Mouse (Mus musculus): ENCODE data around the gene Pnrc1.

Pnrc1 gene

GRCm38 (mm10) chr4:33270386-33271314 lies 19.3 kb downstream of the Pnrc1 start:
- DNase-seq (ENCODE audit: low read depth, low spot score): no peak

GRCm38 (mm10) chr4:33264979-33265726 lies 24.8 kb downstream of the Pnrc1 start:
- DNase-seq (ENCODE audit: low read depth, low spot score): no peak

DNA sequence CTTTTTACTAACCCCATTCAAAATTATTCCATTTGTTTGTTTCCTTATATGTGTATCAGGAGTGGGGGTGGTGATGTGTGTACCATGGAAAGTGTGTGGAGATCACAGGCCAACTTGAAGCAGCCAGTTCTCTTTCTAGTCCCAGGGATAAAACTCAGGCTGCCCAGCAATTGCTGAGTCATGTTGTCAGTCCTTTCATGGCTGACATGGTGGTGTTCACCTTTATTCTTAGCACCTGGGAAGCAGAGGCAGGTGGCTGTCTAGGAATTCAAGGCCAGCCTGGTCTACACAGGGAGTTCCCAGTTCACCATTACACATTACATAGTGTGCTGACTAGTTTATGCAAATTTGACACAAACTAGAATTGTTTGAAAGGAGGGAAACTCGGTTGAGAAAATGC lies 27.1 kb downstream of the Pnrc1 start:
- no peak for DNase-seq (ENCODE audit: low read depth, low spot score)

DNA sequence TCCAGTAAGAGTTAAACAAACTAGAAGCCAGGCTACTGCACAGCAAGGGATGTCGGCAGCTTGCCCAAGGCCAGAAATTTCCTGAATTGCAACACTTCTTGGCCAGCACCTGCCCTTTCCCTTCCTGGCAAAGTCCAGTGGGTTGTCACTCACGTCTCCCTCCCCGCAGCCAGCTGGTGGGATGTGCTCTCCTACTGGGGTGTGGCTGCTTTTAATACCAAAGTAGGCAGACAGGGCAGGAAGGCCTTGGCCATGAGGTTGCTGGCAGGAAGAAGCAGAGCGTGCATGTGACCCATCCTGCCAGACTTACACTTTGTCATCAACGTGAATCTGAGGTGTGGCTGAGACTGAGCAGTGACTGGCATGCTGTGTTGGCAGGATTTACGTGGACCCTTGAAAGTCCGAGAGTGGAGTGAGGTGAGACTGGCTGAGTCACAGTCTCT lies 28.6 kb downstream of the Pnrc1 start:
- peak; percentile 88 for DNase-seq (ENCODE audit: low read depth, low spot score)

DNA sequence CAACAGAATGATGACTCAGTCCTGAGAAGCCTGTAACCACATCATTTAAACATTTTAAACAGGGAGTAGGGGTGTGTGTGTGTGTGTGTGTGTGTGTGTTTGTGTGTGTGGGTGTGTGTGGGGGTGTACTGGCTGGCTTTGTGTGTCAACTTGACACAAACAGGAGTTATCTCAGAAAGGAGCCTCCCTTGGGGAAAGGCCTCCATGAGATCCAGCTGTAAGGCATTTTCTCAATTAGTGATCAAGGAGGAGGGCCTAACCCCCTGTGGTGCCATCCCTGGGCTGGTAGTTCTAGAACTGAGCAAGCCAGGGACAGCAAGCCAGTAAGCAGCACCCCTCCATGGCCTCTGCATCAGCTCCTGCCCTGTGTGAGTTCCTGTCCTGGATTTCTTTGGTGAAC lies 29.7 kb downstream of the Pnrc1 start:
- DNase-seq (ENCODE audit: low read depth, low spot score): no peak

- DNase-seq (ENCODE audit: low read depth, low spot score): no peak
These were observed 32.5 kb downstream of the Pnrc1 start for GRCm38 (mm10) chr4:33257263-33257964.

DNA sequence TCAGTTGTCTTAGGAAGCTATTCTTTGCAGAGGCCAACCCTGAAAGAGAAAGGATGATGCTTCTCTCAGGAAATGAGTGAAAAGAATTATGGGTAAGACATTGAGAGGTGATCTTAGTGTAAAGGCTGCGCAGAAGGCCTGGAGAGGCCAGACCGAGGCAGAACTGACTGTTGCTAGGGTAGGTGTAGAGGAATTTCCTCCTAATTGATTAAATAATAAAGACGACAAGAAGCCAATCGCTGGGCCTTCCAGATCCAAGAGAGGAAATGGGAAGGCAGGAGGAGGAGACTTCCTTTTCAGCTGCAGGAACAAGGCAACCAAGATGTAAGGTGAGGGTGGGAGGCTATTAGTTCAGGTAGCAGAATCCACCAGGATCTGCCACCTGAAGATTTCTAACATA lies 35.3 kb downstream of the Pnrc1 start:
- no peak for DNase-seq (ENCODE audit: low read depth, low spot score)

DNA sequence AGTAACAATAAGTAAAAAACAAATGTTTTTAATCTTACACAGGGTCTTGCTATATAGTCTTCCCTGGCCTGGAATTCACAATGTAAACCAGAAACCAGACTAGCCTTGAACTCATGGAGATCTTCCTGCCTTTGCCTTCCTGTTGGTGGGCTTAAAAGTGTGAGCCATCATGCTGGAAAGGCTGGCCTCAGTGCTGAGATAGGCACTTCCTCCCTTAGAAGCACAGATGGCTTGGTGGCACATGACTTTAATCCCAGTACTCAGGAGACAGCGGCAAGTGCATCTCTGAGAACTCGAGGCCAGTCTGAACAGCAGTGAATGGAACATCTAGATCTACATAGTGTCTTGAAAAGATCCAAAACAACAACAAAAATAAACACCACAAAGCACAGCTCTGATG lies 39.1 kb downstream of the Pnrc1 start:
- no peak for DNase-seq (ENCODE audit: low read depth, low spot score)

GRCm38 (mm10) chr4:33249716-33250230 lies 40.2 kb downstream of the Pnrc1 start:
- DNase-seq (ENCODE audit: low read depth, low spot score): no peak

- no peak for DNase-seq (ENCODE audit: low read depth, low spot score)
These were observed 41.0 kb downstream of the Pnrc1 start for GRCm38 (mm10) chr4:33248915-33249314.

- DNase-seq (ENCODE audit: low read depth, low spot score): peak; percentile 99
These were observed 41.7 kb downstream of the Pnrc1 start for GRCm38 (mm10) chr4:33248062-33248889.

DNA sequence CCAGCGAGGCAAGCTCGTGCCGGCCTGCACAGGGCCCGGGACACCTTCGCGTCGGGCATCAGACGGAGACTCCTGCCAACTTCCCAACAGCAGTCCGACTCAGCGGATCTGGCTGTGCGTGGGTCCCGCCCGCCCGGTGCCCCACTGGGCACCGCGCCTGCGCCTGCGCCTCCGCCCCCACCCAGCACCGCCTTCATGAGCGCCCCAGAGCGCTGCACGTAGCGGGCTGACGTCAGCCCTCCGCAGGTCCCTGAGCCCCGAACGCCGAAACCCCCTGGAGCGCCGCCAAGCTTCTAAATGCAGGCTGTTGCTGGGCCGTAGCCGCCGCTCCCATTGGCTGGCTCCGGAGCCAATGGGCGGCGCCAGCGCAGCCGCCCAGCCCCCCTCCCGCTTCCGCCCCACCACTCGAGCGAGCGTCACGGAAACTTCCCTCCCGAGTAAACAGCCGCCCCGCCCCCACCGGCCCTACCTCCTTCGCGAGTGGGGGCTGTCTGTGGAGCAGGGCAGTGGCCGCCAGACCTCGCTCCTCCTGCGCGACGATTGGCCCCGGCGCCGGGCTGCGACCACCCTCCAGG lies 42.4 kb downstream of the Pnrc1 start:
- peak; percentile 100 for DNase-seq (ENCODE audit: low read depth, low spot score)

DNA sequence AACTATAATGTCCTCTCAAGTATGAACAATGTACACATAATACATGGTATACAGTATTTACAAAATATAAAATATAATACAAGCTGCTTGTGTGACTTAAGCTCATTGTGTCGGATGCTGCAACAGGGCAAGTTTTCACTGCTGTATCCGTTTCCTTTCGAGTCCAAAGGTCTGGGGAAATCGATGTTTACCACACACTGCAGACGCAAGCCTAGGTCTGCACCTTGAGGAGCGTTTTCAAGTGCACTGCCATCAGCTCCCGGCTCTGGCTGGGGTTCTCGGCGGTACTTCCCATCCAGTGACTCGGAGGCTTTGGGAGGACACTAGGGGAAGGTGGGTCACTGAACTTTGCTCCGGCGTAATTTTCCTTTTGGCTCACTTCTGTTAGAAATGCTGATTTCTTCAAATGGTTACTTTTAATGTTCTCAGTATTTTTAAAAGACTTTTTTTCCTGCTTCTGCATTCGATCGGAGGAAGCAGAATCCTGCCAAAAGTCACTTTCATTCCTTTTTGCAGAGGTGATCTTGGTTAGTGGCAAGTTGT lies 44.0 kb downstream of the Pnrc1 start:
- no peak for DNase-seq (ENCODE audit: low read depth, low spot score)

- no peak for DNase-seq (ENCODE audit: low read depth, low spot score)
These were observed 46.0 kb downstream of the Pnrc1 start for GRCm38 (mm10) chr4:33243921-33244320.

- DNase-seq (ENCODE audit: low read depth, low spot score): no peak
These were observed 46.8 kb downstream of the Pnrc1 start for GRCm38 (mm10) chr4:33243016-33243758.

DNA sequence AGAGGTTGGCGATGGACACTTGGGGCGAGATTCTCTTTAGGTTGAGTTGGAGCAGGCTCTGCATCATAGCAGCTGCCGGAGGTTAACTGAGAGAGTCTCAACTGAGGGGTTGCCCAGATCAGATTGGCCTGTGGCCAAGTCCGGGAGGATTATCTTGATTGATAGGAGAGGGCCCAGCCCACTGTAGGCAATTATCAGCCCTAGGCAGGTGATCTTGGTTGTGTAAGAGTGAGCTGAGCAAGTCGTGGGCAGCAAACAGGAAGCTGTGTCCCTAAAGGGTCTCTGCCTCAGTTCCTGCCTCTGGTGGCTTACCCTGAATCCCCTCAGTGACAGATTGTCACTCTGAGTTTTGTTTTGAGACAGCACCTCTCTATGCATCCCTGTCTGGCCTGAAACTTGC lies 47.4 kb downstream of the Pnrc1 start:
- no peak for DNase-seq (ENCODE audit: low read depth, low spot score)

DNA sequence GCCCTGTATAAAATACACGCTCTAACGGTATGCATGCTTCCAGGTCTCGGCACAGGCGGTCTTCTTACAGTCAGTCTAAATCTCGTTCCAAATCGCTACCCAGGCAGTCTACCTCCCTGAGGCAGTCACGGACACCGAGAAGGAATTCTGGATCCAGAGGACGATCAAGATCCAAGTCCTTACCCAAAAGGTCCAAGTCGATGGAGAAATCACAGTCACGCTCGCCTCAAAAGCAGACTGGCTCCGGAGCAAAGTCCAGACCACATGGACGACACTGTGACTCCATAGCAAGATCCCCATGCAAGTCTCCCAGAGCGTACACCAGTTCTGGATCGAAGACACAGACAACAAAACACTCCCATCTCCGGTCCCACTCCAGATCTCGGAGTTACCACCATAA lies 59.1 kb downstream of the Pnrc1 start:
- no peak for DNase-seq (ENCODE audit: low read depth, low spot score)

DNA sequence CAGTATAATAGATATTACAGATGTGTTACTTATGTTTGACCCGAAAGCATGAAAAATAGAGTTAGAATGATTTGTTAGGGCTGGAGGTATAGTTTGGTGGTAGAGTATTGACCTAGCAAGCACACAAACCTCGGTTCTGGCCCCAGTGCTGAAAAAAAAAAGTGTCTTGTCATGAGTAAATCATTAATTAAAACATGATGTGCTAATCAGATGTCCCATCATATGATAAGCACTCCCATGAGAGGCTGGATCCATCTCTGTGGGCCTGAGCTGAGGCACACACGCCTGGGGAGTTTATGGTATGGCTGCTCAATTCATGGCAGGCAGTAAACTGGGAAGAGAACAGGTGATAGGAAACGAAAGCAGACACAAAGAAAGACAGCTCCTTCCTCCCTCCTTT lies 60.3 kb downstream of the Pnrc1 start:
- DNase-seq (ENCODE audit: low read depth, low spot score): no peak

- DNase-seq (ENCODE audit: low read depth, low spot score): no peak
These were observed 62.8 kb downstream of the Pnrc1 start for GRCm38 (mm10) chr4:33227164-33227563.

Data from skeletal muscle tissue, adult 2 months (tissue).